Mouse (Mus musculus): ENCODE data around the gene Prkab2.

The Prkab2 gene

DNA sequence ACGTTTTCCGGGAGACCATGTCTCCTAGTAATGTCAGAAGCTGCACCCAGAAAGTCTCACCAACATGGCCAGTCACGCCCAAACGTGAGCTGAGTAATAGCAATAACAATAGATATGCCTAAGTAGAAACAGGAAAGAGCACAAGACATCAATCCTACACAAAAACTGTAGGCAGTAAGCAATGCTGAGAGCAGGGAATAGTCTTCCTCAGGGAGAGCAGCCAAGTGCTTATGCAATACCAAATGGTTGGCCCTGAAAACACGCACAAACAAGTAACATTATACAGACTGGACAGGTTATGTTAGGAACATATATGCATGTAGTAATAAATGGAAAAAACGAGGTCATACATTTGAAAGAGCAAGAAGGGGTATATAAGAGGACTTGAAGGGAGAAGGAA lies 8.5 kb upstream of the Prkab2 start:
- DNase-seq (ENCODE audit: low spot score in 2 of 2): no peak

DNA sequence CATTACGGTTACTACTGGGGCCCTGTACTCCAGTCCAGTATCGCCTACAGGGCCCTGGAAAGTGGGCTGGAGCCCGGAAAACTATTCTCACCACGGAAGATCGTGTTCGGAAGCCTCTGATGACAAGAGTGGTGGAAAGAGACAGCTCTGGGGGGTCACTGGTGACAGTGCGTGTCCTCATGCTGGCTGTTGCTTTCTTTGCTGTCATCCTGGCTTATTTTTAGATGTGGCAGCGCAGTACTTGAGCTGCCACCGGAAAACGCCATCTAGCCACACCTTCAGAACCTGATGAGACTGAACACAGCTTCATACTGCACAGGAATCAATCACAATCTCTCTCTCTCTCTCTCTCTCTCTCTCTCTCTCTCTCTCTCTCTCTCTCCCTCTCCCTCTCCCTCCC lies 6.4 kb upstream of the Prkab2 start:
- no peak for DNase-seq (ENCODE audit: low spot score in 2 of 2)

DNA sequence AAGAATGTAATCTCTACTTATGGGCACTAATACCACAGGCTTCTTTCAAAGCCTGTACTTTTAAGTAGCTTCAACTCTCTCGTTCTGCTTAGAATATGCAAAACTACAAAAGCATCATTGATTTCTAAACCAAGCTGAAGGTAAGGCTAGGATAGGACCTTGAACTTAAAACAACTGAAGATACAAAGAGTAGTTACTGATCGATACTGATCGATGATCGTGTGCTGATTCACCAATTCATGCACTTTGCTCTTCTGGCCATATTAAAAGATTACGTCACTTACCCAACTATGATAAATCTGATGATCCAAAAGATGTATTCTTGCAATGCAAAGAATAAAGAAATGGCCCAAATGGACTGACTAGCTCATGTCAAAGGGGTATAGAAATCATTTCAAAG lies 4.2 kb upstream of the Prkab2 start:
- no peak for DNase-seq (ENCODE audit: low spot score in 2 of 2)

DNA sequence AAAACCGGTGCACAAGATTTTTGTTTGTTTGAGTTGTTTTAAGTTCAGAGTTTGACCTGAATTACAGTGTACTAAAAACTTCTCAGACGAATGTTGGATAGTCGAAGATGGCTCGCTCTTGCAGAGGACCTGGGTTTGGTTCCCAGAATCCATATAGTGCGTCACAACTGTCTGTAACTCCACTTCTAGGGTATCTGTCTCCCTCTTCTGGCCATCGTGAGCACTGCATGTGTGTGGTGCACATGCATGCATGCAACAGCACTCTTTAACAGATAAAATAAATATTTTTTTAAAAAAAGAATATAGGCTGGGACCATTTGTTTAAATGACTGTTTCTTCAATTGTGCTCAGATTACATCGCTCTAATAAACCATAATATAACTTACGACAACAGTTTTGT lies 3.1 kb upstream of the Prkab2 start:
- no peak for DNase-seq (ENCODE audit: low spot score in 2 of 2)

DNA sequence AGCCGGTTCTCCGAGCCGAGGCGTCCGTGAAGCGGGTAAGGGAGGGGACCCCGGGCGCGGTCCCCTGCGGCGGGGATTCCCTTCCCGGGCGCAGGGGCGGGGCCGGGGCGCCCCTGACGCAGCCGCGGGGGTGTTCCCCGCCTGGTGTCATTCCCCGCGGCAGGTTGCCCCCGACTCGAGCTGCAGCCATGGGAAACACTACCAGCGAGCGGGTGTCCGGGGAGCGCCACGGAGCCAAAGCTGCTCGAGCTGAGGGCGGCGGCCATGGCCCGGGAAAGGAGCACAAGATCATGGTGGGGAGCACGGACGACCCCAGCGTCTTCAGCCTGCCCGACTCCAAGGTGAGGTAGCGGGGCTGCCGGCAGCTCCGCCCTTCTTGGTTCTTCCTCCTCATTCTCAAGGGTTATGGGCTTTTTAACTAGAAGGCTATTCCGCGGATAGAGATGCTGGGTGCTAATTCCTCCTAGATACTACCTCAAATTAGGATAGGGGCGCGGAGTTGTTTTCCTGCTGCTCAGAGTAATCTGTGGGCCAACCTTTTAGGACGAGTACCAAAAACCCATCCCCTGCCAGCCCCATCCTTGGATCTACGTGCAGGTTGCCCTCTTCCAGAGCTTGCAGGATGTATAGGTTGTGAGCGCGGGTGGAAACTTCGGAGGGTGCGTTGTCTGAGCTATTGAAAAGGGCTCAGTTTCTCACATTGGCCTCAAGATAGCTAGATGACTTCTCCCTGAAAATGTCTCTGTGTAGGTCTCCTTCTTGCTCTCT lies 617 bp downstream of the Prkab2 start:
- no peak for DNase-seq (ENCODE audit: low spot score in 2 of 2)

DNA sequence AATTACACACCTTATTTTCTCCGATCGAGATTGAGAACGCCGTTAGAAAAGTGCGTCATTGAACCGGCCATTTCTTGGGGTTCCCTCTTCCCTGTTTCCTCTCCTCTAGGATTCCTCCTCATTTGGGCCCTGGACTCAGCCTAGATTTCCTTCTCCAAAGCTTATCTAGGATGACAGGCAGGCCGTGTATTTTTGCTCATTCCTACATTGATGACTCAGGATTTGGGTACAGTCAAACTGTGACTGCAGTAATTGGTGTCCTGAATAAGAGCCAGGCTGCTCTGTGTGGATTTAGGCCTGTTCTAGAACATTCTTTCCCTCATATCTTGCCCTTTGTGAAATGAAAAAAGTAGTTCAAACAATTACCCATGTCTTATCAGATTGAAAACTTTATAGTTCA lies 1.8 kb downstream of the Prkab2 start:
- DNase-seq (ENCODE audit: low spot score in 2 of 2): no peak

DNA sequence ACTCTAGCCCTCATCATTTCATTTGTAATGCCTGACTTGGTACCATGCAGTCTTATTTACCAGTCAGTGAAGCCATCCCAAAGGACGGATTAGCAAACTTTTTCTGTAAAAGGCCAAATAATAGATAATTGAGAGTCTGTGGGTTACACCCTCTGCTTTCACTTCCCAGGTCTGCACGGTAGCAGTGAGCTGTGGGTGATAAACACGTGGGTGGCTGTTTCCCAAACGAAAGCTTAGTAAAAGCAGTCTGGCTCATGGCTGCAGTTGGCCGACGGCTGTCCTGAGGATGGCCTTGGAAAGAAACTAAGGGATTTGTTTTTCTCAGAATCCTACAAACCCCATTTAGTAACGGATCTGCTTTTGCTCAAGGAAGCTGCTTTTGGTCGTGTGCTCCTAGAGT lies 3.2 kb downstream of the Prkab2 start:
- no peak for DNase-seq (ENCODE audit: low spot score in 2 of 2)

DNA sequence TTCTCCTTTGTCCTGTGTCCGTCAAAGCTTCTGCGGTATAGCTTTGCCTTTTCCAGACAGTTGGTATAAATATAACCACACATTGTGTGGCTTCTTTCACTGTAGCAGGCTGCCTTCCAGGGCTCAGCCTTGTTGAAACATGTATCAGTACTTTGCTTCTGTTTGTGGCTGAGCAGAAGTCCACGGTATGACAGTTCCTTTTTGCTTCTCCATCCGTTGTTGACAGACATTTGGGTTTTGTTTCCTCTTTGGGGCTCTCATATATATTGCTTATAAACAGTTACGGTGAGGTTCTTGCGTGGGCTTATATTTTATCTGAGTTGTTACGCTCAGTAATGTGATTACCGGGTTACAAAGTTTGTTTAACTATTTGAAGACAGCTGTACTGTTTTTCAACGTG lies 7.5 kb downstream of the Prkab2 start:
- DNase-seq (ENCODE audit: low spot score in 2 of 2): no peak

DNA sequence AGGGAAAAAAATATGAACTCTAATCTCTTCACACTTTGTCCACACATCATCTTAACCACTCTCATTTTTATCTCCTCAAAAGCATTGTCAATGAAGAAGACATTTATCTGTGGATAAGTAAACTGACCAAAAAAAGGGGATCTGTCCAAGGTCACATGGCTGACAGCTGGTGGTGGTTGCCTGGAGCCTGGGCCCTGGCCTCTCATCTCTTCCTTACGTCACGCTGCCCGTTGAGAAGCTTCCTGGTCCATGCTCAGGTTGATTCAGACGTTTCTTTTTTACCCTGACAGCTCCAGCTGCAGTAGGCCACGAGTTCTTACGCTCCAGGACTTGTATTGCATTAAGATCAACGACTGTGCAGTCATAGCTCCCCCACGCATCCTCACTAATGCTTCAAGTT lies 8.2 kb downstream of the Prkab2 start:
- no peak for DNase-seq (ENCODE audit: low spot score in 2 of 2)

DNA sequence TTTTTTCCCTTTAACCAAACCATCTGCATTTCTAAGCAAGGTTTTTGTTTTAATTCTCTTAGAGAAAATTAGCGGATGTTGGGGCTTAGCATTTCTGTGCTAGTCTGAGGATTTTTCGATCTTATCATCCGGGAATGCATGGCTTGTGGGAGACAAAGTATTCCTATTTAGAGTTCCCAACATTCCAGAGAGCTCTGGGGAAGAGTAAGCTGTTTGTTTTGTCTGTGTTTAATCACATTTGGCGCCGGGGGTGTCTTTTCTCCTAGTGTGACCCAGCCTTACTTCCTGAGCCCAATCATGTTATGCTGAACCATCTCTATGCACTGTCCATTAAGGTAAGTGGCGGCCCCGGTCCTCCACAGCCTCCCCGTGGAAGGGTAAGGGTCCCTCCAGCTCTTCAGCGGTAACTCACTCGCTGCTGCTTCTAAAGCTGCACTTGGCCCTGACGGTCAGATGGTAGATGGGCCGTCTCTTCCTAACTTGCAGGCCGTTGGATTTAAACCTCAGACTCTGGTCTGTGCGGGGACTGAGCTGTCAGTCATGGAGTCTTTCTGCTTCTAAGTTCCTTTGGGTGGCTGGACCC lies 9.2 kb downstream of the Prkab2 start:
- DNase-seq (ENCODE audit: low spot score in 2 of 2): no peak

DNA sequence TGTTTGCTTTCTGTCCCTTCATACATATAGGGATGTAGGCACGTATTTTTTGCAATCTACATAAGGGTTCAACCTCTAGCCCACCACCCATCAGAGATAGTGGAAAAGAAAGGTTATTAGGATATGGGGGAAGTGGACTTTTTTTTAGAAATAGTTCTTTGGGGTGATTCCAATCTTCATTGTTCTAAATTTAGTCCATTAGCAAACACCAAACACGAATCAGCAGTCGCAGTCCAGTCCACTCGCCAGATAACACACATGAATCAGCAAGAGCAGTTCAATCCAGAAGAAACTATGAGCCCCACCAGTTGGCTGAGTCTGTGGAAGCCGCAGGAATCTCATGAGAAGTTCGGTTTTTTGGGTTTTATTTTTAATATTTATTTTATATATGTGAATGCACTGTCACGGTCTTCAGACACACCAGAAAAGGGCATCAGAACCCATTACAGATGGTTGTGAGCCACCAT lies 16.7 kb downstream of the Prkab2 start, which contains the start of gene Gm17651:
TSS of gene Gm17651 (minus strand) at position 51 of the 467 bp plus-strand sequence.
- no peak for DNase-seq (ENCODE audit: low spot score in 2 of 2)

DNA sequence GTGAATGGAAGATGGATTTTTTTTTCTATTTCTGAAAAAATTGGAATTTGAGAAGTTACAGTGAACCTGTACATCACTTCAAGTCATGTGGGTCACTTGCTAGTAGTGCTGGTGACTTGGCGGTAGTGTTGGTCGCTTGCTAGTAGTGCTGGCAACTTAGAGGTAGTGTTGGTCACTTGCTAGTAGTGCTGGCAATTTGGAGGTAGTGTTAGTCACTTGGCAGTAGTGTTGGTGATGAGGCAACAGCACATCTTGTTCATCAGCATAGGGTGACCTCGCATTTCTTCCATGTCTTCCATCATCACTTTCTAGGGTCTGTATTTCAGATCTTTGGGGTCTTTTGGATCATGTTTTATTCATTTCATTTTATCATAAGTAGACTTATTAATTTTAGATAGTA lies 18.1 kb downstream of the Prkab2 start:
- no peak for DNase-seq (ENCODE audit: low spot score in 2 of 2)

DNA sequence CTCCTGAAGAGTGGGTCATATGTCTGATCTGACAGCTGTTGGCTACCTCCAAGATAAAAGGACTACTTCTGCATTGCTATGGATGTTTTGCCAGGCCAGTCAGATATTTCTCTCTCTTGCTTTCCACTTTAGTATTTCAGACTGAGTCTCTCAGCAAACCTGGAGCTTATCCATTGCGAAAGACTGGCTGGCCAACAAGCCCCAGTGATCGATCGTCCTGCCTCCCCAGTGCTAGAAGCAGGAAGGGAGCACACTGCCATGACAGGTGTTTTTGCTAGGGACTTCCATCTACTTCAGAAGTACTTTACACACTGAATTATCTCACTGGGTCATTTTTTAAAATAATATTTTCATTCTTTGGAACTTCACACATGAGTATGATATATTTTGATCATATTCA lies 20.4 kb downstream of the Prkab2 start:
- DNase-seq (ENCODE audit: low spot score in 2 of 2): no peak

DNA sequence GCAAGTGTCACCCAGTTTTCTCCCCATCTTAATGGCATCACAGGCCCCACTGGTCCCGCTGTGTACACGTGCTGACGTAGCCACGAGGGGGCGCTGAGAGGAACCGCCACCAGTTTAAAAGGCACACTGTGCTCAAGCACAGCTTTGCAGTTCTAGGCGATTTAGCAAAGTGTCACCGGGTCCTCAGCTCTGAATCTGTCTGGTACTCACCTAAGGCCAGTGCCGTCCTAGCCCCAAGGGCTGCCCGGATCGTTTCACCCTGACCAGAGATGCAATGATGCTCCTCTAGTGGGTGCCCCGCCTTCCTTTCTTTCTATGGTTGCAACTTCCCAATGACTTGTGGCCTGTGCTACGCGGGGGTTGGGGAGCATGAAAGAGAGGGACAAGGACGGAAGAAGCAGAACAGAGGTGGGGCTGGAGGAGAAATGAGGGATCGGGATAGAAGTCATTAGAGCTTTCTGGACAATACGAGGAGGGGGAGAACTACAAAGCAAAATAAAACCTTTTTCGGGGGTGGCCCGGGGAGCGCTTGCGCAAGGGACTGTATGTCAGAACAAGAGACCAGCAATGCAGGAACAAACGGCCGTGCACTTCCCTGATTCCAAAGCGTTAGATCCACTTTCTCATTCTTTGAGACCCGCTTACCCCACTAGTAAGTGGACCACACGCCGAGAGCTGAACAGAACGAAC lies 22.8 kb downstream of the Prkab2 start:
- DNase-seq (ENCODE audit: low spot score in 2 of 2): peak; percentile 64 to 71

DNA sequence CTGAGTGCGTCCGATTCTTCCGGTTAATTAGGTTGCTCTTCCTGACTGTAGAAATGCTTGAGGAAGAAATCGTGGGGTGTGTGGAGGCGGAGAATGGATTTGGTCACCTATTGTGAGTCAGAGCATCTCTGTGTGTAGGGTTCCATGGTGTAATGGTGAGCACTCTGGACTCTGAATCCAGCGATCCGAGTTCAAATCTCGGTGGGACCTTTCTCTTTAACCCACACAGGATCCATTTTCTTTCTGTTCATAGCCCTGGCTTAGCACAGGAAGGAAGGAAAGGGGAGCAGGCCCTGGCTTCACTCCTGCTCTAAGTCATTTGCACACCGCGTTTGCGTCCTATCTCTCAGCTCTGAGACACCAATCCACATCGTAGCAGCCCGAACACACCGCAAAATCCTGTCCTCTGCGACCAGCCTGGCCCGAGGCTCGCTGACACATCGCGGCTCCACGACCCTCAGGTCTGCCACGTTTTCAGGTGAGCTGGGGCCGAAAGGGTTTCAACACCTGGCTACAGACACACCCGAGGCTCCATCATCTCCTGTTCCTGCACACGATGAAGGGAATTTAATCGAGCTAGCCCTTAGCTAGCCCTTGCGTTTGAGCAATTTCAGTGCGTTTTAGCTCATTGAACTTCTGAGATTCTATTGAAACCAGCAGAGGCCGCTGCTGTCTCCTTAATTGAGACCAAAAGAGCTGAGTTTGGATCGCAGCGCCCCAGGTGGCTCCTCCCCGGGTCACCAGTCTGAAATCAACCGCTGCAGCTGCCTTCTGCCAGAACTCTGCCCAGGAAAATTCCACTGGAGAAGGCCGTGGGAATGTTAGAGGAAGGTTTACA lies 23.5 kb downstream of the Prkab2 start:
- DNase-seq (ENCODE audit: low spot score in 2 of 2): peak; percentile 49 to 64

DNA sequence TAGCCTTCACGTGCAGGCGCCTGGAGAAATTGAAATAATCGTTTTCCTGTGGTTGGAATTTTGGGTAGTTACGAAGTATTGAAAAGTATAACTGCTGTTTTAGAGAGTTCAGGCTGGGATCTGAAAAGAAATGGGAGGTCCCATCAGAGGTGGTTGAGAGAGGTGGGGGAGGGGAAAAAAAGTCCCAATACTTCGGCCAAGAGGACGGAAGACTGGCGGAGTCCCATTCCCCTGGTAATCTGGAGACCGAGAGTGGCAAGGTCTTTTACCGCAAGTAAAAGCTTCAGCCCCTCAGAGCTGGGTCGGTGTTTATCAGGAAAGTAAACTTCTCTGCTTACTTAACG lies 24.1 kb downstream of the Prkab2 start:
- no peak for DNase-seq (ENCODE audit: low spot score in 2 of 2)

DNA sequence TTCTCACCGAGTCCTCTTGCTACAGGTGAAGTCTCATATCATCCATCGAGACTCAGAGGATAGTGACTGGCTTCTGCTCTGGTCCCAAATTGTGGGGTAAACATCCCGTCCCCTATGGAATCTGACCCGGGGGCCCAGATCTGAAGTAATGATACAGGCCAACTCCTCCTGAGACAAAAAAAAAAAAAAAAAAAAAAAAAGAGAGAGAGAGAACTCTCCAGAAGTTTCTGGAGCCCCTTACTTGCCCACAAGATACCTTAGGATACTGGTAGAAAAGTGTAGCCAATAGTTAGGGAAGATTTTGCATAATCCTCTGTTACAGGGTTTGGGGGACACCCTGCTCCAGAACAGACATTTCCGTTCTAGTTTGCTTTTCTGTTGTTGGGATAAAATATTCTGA lies 24.6 kb downstream of the Prkab2 start:
- DNase-seq (ENCODE audit: low spot score in 2 of 2): no peak

DNA sequence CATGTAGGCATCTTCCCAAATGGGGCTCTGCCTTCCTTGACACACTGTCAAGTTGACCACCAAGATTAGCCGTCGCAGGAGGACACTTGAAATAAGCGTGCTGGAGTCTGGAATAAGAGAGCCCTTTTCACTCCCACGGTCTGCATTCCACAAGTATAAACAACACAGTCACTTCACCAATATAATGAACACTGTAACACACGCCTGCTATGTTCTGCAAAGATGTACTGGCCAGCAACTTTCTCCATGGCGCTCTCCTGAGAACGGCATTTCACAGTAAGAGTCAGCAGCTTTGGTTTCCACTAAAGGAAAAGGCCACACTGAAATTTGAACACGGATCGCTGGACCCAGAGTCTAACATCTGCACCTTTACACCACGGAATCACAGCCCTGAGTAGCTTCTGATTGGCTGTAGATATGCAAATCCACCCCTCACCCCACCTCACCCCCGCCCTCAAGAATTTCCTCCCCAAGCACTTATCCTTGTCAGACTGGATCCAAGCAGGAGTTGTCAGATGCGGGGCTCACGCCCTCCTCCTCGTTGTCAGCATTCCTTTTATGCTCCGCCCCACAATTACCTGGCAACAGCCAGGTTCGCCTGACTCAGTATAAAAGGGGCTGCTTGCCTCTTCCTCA lies 25.7 kb downstream of the Prkab2 start:
- no peak for DNase-seq (ENCODE audit: low spot score in 2 of 2)

DNA sequence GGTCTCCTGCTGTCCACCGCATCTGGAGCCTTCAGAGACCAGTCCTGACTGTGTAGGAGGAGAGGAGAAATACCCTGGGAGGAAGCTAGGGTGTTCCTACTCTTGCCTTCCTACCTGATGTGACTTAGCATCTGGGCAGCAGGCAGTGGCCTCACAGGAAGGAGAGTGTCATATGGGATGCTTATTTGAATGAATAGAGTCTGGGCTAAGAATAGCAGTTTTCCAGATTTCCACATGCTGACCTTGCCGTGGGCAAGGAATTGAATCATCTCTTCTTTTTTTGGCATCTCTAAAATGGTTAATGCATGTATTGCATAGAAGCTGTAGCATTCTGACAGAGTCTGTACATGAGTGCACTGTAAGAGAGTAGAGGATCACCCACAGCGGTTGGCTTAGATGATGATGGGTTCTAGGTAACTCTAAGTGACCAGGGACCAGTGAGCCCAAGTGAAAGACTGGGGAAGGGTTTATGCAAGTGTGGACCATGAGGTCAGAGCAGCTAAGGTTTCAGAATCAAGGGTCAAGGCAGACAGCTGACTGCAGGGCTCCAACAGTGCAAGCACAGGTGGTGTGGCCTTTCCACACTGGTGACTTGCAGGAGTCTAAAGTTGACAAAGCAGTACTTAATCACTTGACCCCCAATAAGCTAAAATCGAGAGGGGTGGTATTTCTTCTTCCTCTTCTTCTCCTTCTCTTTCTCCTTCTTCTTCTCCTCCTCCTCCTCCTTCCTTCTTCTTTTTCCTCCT lies 28.6 kb downstream of the Prkab2 start:
- no peak for DNase-seq (ENCODE audit: low spot score in 2 of 2)

DNA sequence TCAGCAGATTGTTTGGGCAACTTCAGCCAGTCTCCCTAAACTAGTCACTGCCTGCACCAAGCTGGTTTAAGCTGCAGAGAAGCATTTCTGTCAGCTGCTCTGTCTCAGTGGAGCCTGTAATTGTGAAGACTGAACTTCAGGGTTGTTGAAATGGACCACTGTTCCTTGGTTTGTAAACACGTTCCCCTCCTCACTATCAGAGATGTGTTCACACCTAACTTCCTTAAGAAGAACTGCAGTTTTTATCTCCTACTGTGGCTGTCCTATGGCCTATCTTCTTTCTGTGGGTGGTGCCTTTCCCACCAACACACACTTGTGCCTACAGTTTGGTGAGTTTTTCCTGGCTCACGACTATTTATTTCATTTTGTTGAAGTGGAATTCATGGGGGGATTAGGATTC lies 31.3 kb downstream of the Prkab2 start:
- DNase-seq (ENCODE audit: low spot score in 2 of 2): no peak

DNA sequence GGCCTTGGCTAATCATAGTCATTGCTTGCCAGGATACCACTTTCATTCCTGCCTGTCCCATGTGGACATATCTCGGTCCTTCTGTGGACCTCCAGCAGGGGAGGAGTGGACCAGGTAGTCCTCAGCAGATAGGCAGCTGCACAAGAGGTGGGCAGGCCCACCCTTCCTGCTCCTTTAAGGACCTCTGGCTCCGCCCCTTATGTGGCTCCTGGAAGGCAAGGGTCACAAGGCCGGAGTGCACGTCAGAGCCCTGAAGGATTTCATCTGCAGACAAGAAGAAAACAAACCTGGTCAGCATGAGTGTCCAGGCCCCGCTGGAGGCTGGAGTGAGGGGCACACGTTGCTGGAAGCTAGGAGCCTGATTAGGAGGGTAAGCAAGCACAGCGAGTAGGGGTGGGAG lies 32.6 kb downstream of the Prkab2 start:
- no peak for DNase-seq (ENCODE audit: low spot score in 2 of 2)
